Mouse (Mus musculus): ENCODE measurements at regions not wholly inside any gene's neighbourhood (a gene's known extent, or its start where the extent isn't known, plus 50 kb on each side); places are given as distances from the start of the nearest gene placed in this dataset.

- Histone ChIP-seq H3K9ac (no peak overlapping the region), H3K27ac (no peak overlapping the region), H3K27me3 (replicated peaks) (no peaks in the 10 kb centered on the region), H3K4me3 (no peak overlapping the region), H3K4me2 (replicated peaks) (no peak overlapping the region), H3K9me3 (no peaks in the 10 kb centered on the region), H3K36me3 (no peaks in the 10 kb centered on the region), H3K4me1 (no peaks in the 10 kb centered on the region)
- ATAC-seq (ENCODE audit: low FRiP score, low read depth): no peak
- 91% methylated on average over 2 of the region's 2 CpGs for WGBS
Observed at GRCm38 (mm10) chr4:39292348-39292845, 157.7 kb upstream of the 1700009N14Rik start.

DNA sequence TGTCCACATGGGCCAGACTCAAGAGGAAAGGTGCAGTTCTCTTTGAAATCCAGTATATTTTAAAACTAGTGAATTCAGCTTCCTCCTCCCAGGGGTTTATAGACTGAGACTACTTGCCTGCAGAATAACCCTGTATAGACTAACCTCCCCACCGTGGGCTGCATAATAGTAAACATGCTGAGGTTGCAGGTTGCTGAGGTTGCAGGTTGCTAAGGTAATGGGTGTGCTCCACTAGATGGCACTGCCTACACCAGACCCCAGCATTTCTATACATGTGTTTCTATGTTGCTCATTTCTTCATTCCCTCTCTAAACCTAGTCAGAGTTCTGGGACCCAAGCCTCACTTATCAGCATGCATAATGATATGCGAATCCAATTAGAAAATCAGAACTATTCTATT, 140.0 kb upstream of the 1700009N14Rik start:
- Histone ChIP-seq H3K36me3 (no peaks in the 10 kb centered on the region), H3K27me3 (replicated peaks) (no peaks in the 10 kb centered on the region), H3K4me2 (replicated peaks) (no peak overlapping the region), H3K9me3 (no peaks in the 10 kb centered on the region), H3K4me3 (no peak overlapping the region), H3K4me1 (no peaks in the 10 kb centered on the region), H3K27ac (no peak overlapping the region), H3K9ac (no peak overlapping the region)
- WGBS: 51% methylated on average over 2 of the region's 2 CpGs
- no peak for ATAC-seq (ENCODE audit: low FRiP score, low read depth)

GRCm38 (mm10) chr4:39344401-39345138, 105.5 kb upstream of the 1700009N14Rik start:
- Histone ChIP-seq H3K4me2 (replicated peaks) (no peak overlapping the region; the same call in 1 of the 2 replicates), H3K9ac (no peak overlapping the region)
- 45% methylated on average over 6 of the region's 6 CpGs for WGBS

DNA sequence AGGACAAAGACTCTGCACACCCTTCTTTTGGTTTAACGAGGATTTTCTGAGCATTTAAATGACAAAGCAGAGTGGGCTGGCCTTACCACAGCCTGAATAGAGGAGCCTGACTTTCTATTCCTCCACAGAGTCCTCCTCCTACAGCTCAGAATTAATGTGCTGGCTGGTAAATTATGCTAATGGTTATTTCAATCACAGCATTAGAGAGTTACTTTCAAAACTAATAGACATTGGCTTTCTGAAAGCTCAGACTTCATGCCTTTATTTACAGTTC, 105.0 kb upstream of the 1700009N14Rik start:
- Histone ChIP-seq H3K9ac (no peak overlapping the region), H3K4me2 (replicated peaks) (no peak overlapping the region; the same call in 1 of the 2 replicates)
- peak; percentile 89 for ATAC-seq (ENCODE audit: low FRiP score, low read depth)

More at GRCm38 (mm10) chr4:39344401-39345138, 105.5 kb upstream of the 1700009N14Rik start:
- H3K4me3 ChIP-seq: no peak overlapping the region
- H3K36me3 ChIP-seq: no peaks in the 10 kb centered on the region
- no peaks in the 10 kb centered on the region; the same call in none of the 2 replicates for H3K4me1 ChIP-seq
- H3K9me3 ChIP-seq: no peaks in the 10 kb centered on the region
- H3K27me3 ChIP-seq (replicated peaks): no peaks in the 10 kb centered on the region
- H3K27ac ChIP-seq: no peak overlapping the region
- ATAC-seq (ENCODE audit: low FRiP score, low read depth): peak; percentile 89

GRCm38 (mm10) chr4:39368159-39368558, 81.9 kb upstream of the 1700009N14Rik start:
- Histone ChIP-seq H3K4me2 (replicated peaks) (no peak overlapping the region), H3K4me3 (no peak overlapping the region), H3K27me3 (replicated peaks) (no peaks in the 10 kb centered on the region), H3K36me3 (no peaks in the 10 kb centered on the region), H3K9ac (no peak overlapping the region), H3K27ac (no peak overlapping the region), H3K4me1 (no peaks in the 10 kb centered on the region), H3K9me3 (no peaks in the 10 kb centered on the region)
- WGBS: 87% methylated on average over 3 of the region's 3 CpGs
- ATAC-seq (ENCODE audit: low FRiP score, low read depth): no peak

More for the DNA sequence above, 105.0 kb upstream of the 1700009N14Rik start:
- no peaks in the 10 kb centered on the region for H3K27me3 ChIP-seq (replicated peaks)
- H3K36me3 ChIP-seq: no peaks in the 10 kb centered on the region
- no peaks in the 10 kb centered on the region; the same call in none of the 2 replicates for H3K4me1 ChIP-seq
- H3K27ac ChIP-seq: no peak overlapping the region
- 12% methylated on average over 1 of the region's 1 CpGs for WGBS
- H3K9me3 ChIP-seq: no peaks in the 10 kb centered on the region
- no peak overlapping the region for H3K4me3 ChIP-seq

DNA sequence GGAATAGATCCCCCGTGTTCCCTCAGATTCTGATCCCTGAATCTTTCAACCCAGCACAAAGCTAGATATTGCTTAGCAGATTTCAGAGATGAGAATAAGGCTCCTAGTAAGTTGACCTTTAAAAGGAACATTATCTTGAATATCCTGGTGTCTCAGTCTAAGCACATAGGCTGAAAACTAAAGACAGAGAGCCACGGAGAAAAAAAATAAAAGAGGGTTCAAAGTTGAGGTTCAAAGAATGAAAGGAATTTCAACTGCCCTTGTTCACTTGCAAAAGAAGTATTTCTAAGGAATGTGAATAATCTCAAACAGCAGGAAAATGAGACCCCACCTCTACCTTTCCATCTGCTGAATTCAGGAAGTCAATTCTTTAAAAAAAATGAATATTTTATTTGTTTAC, 69.3 kb upstream of the 1700009N14Rik start:
- Histone ChIP-seq H3K27ac (no peak overlapping the region), H3K4me1 (no peaks in the 10 kb centered on the region), H3K9ac (no peak overlapping the region), H3K36me3 (no peaks in the 10 kb centered on the region), H3K4me2 (replicated peaks) (no peak overlapping the region), H3K27me3 (replicated peaks) (no peaks in the 10 kb centered on the region), H3K9me3 (no peaks in the 10 kb centered on the region), H3K4me3 (no peak overlapping the region)
- WGBS: 66% methylated on average over 2 of the region's 2 CpGs
- no peak for ATAC-seq (ENCODE audit: low FRiP score, low read depth)

GRCm38 (mm10) chr4:39398226-39398625, 51.9 kb upstream of the 1700009N14Rik start:
- no peak for ATAC-seq (ENCODE audit: low FRiP score, low read depth)
- Histone ChIP-seq H3K4me1 (no peaks in the 10 kb centered on the region), H3K9ac (no peak overlapping the region), H3K9me3 (no peaks in the 10 kb centered on the region), H3K27me3 (replicated peaks) (no peaks in the 10 kb centered on the region), H3K4me3 (no peak overlapping the region), H3K4me2 (replicated peaks) (no peak overlapping the region), H3K27ac (no peak overlapping the region), H3K36me3 (no peaks in the 10 kb centered on the region)
- 52% methylated on average over 3 of the region's 3 CpGs for WGBS
